Mouse (Mus musculus): ENCODE data around the gene Pigh. TPM values are rescaled to one million over a fixed set of nuclear protein-coding genes. Genes with fewer than 3 reads are reported as not detected.

The Pigh gene
- polyA plus RNA-seq, 1 experiment from 2014 or later = 37.4 TPM

- H3K27ac ChIP-seq (ENCODE audit: low read length) = no peak overlapping the region
- H3K4me2 ChIP-seq (replicated peaks; ENCODE audit: low read depth, low read length) = no peak overlapping the region
- H3K9me3 ChIP-seq (ENCODE audit: control insufficient read depth, low read depth, low read length) = no peaks in the 10 kb centered on the region
- no peak overlapping the region for H3K9ac ChIP-seq (replicated peaks; ENCODE audit: low read depth, low read length)
- 32% methylated on average over 3 of the region's 3 CpGs for WGBS
- no peaks in the 10 kb centered on the region for H3K36me3 ChIP-seq (ENCODE audit: control insufficient read depth, insufficient read depth, low read length)
- ATAC-seq (ENCODE audit: insufficient number of reproducible peaks, insufficient read depth, low FRiP score, low read depth) = no peak
- no peaks in the 10 kb centered on the region for H3K27me3 ChIP-seq (ENCODE audit: control insufficient read depth, insufficient read depth, low read length)
- no peaks in the 10 kb centered on the region for H3K4me1 ChIP-seq (ENCODE audit: control insufficient read depth, insufficient read depth, low read length)
- H3K4me3 ChIP-seq (ENCODE audit: low read depth, low read length) = no peak overlapping the region
Observed at GRCm38 (mm10) chr12:79122820-79123219, 33.4 kb upstream of the Pigh start.

DNA sequence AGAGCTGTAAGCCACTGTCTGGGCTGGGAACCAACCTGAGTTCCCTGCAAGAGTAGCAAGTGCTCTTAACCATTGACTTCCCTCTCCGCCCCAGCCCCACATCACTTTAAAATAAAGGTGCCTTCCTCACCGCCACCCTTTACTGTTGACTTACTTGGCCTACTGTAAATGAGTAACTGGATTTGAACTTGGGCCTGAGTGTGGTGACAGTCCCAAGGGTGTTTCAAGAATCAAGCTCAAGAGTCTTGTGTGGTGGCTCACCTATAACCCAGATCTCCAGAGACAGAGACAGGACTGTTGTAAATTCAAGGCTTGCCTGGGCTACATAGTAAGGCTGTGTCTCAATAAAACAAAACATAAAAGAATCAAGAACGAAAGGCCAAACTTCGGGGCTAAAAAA is 29.5 kb upstream of the Pigh start:
- Histone ChIP-seq H3K27me3 (ENCODE audit: control insufficient read depth, insufficient read depth, low read length) (no peaks in the 10 kb centered on the region), H3K9ac (replicated peaks; ENCODE audit: low read depth, low read length) (no peak overlapping the region), H3K4me3 (ENCODE audit: low read depth, low read length) (no peak overlapping the region), H3K4me2 (replicated peaks; ENCODE audit: low read depth, low read length) (no peak overlapping the region), H3K27ac (ENCODE audit: low read length) (no peak overlapping the region), H3K9me3 (ENCODE audit: control insufficient read depth, low read depth, low read length) (no peaks in the 10 kb centered on the region), H3K4me1 (ENCODE audit: control insufficient read depth, insufficient read depth, low read length) (no peaks in the 10 kb centered on the region), H3K36me3 (ENCODE audit: control insufficient read depth, insufficient read depth, low read length) (no peaks in the 10 kb centered on the region)
- no peak for ATAC-seq (ENCODE audit: insufficient number of reproducible peaks, insufficient read depth, low FRiP score, low read depth)
- WGBS = 85% methylated on average over 4 of the region's 4 CpGs

GRCm38 (mm10) chr12:79105312-79105711 is 15.9 kb upstream of the Pigh start:
- no peak overlapping the region for H3K4me3 ChIP-seq (ENCODE audit: low read depth, low read length)
- no peak for ATAC-seq (ENCODE audit: insufficient number of reproducible peaks, insufficient read depth, low FRiP score, low read depth)
- no peaks in the 10 kb centered on the region for H3K4me1 ChIP-seq (ENCODE audit: control insufficient read depth, insufficient read depth, low read length)
- no peak overlapping the region for H3K4me2 ChIP-seq (replicated peaks; ENCODE audit: low read depth, low read length)
- no peak overlapping the region for H3K27ac ChIP-seq (ENCODE audit: low read length)
- H3K9me3 ChIP-seq (ENCODE audit: control insufficient read depth, low read depth, low read length) = no peaks in the 10 kb centered on the region
- 68% methylated on average over 5 of the region's 5 CpGs for WGBS
- no peaks in the 10 kb centered on the region for H3K27me3 ChIP-seq (ENCODE audit: control insufficient read depth, insufficient read depth, low read length)
- H3K9ac ChIP-seq (replicated peaks; ENCODE audit: low read depth, low read length) = no peak overlapping the region
- H3K36me3 ChIP-seq (ENCODE audit: control insufficient read depth, insufficient read depth, low read length) = no peaks in the 10 kb centered on the region

DNA sequence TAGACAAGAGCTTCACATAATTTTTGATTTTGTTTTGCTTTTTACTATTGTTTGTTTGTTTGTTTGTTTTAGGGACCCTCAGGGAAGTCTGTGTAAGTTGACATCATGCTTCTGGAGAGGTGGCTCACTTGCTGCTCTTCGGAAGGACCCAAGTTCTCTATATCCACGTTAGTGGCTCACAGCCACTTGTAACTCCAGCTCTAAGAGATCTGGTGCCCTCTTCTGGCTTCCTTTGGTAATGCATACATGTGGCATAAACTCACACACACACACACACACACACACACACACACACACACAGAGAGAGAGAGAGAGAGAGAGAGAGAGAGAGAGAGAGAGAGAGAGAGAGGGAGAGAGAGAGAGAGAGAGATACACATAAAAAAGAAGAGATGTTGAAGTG is 15.1 kb upstream of the Pigh start:
- ATAC-seq (ENCODE audit: insufficient number of reproducible peaks, insufficient read depth, low FRiP score, low read depth) = no peak
- Histone ChIP-seq H3K27me3 (ENCODE audit: control insufficient read depth, insufficient read depth, low read length) (no peaks in the 10 kb centered on the region), H3K9ac (replicated peaks; ENCODE audit: low read depth, low read length) (no peak overlapping the region), H3K27ac (ENCODE audit: low read length) (no peak overlapping the region), H3K9me3 (ENCODE audit: control insufficient read depth, low read depth, low read length) (no peaks in the 10 kb centered on the region), H3K36me3 (ENCODE audit: control insufficient read depth, insufficient read depth, low read length) (no peaks in the 10 kb centered on the region), H3K4me3 (ENCODE audit: low read depth, low read length) (no peak overlapping the region), H3K4me2 (replicated peaks; ENCODE audit: low read depth, low read length) (no peak overlapping the region), H3K4me1 (ENCODE audit: control insufficient read depth, insufficient read depth, low read length) (no peaks in the 10 kb centered on the region)
- WGBS = 57% methylated on average over 2 of the region's 2 CpGs

GRCm38 (mm10) chr12:79103773-79104172 is 14.3 kb upstream of the Pigh start:
- no peaks in the 10 kb centered on the region for H3K27me3 ChIP-seq (ENCODE audit: control insufficient read depth, insufficient read depth, low read length)

DNA sequence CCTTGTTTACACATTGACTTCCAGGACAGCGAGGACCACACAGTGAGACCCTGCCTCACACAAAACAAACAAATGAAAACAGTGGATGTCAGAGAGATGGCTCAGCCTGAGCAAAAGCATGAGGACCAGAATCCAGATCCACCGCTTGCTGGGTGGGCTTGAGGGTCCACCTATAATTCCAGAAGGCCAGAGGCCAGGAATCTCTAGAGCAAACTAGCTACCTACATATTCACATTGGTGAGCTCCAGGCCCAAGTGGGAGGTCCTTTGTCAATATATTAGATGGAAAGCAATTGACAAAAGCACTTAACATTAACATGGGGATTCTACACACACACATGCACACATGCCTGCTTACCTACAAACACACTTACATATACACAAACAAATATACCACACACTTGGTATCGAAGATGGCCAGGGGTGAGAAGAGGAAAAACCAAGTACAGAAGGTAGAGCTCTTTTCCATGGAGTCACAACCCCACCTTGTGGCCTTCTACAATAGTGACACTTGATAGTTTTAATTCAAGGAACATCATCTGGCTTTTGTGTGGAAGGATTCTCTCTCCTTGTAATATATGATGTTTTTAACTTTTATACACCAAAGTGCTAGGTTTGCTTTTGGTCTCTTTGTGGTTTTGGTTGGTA is 7.8 kb upstream of the Pigh start:
- no peaks in the 10 kb centered on the region for H3K4me1 ChIP-seq (ENCODE audit: control insufficient read depth, insufficient read depth, low read length)
- no peak for ATAC-seq (ENCODE audit: insufficient number of reproducible peaks, insufficient read depth, low FRiP score, low read depth)
- no peak overlapping the region for H3K27ac ChIP-seq (ENCODE audit: low read length)
- H3K9me3 ChIP-seq (ENCODE audit: control insufficient read depth, low read depth, low read length) = no peaks in the 10 kb centered on the region
- WGBS = 47% methylated on average over 3 of the region's 3 CpGs
- no peaks in the 10 kb centered on the region for H3K27me3 ChIP-seq (ENCODE audit: control insufficient read depth, insufficient read depth, low read length)
- H3K4me2 ChIP-seq (replicated peaks; ENCODE audit: low read depth, low read length) = no peak overlapping the region
- H3K36me3 ChIP-seq (ENCODE audit: control insufficient read depth, insufficient read depth, low read length) = no peaks in the 10 kb centered on the region
- no peak overlapping the region for H3K9ac ChIP-seq (replicated peaks; ENCODE audit: low read depth, low read length)
- no peak overlapping the region for H3K4me3 ChIP-seq (ENCODE audit: low read depth, low read length)

More at GRCm38 (mm10) chr12:79103773-79104172, 14.3 kb upstream of the Pigh start:
- Histone ChIP-seq H3K4me2 (replicated peaks; ENCODE audit: low read depth, low read length) (no peak overlapping the region), H3K9me3 (ENCODE audit: control insufficient read depth, low read depth, low read length) (no peaks in the 10 kb centered on the region), H3K4me1 (ENCODE audit: control insufficient read depth, insufficient read depth, low read length) (no peaks in the 10 kb centered on the region), H3K9ac (replicated peaks; ENCODE audit: low read depth, low read length) (no peak overlapping the region), H3K27ac (ENCODE audit: low read length) (no peak overlapping the region), H3K36me3 (ENCODE audit: control insufficient read depth, insufficient read depth, low read length) (no peaks in the 10 kb centered on the region), H3K4me3 (ENCODE audit: low read depth, low read length) (no peak overlapping the region)
- ATAC-seq (ENCODE audit: insufficient number of reproducible peaks, insufficient read depth, low FRiP score, low read depth) = no peak
- WGBS = 72% methylated on average over 3 of the region's 3 CpGs

DNA sequence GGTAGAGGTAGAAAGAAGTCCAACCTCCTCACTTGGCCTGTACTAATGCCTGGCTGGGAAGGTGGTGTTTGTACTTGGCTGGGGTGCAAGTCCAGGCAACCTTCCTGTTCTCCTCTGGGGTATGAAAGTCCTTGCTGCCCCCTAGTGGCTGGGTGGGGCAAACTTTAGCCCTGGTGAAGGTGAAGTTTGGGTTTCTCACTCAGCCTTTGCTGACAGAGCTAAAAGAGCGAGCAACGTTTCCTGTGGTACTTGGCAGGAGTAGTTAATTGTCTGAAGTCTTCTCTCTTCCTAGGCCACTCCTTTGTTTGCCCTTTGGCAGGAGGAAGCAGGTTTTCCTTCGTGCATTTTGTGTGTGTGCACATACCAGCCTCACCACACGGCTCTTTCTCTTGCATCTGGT is 3.1 kb upstream of the Pigh start:
- Histone ChIP-seq H3K4me1 (ENCODE audit: control insufficient read depth, insufficient read depth, low read length) (no peaks in the 10 kb centered on the region), H3K9me3 (ENCODE audit: control insufficient read depth, low read depth, low read length) (no peaks in the 10 kb centered on the region), H3K36me3 (ENCODE audit: control insufficient read depth, insufficient read depth, low read length) (no peaks in the 10 kb centered on the region), H3K4me3 (ENCODE audit: low read depth, low read length) (no peak overlapping the region), H3K9ac (replicated peaks; ENCODE audit: low read depth, low read length) (no peak overlapping the region), H3K27ac (ENCODE audit: low read length) (no peak overlapping the region), H3K27me3 (ENCODE audit: control insufficient read depth, insufficient read depth, low read length) (no peaks in the 10 kb centered on the region), H3K4me2 (replicated peaks; ENCODE audit: low read depth, low read length) (no peak overlapping the region)
- WGBS = 31% methylated on average over 4 of the region's 4 CpGs
- no peak for ATAC-seq (ENCODE audit: insufficient number of reproducible peaks, insufficient read depth, low FRiP score, low read depth)

DNA sequence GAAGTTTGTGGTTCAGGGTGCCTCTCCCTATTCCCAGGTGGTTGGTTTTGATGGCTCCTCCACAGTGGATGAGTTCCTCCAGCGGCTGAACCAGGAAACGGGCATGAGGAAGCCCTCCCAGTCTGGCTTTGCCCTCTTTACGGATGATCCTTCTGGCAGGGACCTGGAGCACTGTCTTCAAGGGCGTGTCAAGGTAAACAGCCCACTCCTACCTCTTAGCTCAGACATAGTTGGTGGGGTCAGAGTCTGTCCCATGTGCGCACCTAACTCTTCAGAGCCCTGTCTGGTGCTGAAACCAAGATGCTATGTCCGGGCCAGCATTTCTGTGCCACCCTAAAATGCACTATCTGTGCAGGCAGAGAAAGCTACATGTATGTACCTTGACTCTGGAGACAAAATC is 16.1 kb downstream of the Pigh start:
- H3K4me3 ChIP-seq (ENCODE audit: low read depth, low read length) = no peak overlapping the region
- no peaks in the 10 kb centered on the region for H3K9me3 ChIP-seq (ENCODE audit: control insufficient read depth, low read depth, low read length)
- H3K27ac ChIP-seq (ENCODE audit: low read length) = no peak overlapping the region
- no peaks in the 10 kb centered on the region for H3K4me1 ChIP-seq (ENCODE audit: control insufficient read depth, insufficient read depth, low read length)
- 82% methylated on average over 6 of the region's 6 CpGs for WGBS
- no peak for ATAC-seq (ENCODE audit: insufficient number of reproducible peaks, insufficient read depth, low FRiP score, low read depth)
- H3K9ac ChIP-seq (replicated peaks; ENCODE audit: low read depth, low read length) = no peak overlapping the region
- H3K4me2 ChIP-seq (replicated peaks; ENCODE audit: low read depth, low read length) = no peak overlapping the region
- peaks cover 33% of the 10 kb centered on the region for H3K36me3 ChIP-seq (ENCODE audit: control insufficient read depth, insufficient read depth, low read length)
- H3K27me3 ChIP-seq (ENCODE audit: control insufficient read depth, insufficient read depth, low read length) = no peaks in the 10 kb centered on the region

DNA sequence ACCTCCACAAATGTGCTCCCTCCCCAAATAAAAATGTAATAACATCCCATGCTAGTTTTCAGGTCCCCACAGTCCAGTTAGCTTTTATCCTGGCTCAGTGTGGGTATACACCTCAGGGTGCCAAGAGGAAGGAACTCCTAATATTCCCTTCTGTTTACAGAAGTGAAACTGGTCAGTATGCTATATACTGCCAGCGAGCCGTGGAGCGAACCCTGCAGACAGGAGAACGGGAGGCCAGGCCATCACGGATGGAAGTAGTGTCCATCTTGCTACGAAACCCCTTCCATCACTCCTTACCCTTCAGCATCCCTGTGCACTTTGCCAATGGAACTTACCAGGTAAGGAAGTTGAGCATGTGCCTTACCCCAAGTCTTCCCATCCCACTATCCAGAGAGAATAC is 16.9 kb downstream of the Pigh start:
- Histone ChIP-seq H3K9ac (replicated peaks; ENCODE audit: low read depth, low read length) (no peak overlapping the region), H3K4me2 (replicated peaks; ENCODE audit: low read depth, low read length) (no peak overlapping the region), H3K27me3 (ENCODE audit: control insufficient read depth, insufficient read depth, low read length) (no peaks in the 10 kb centered on the region), H3K27ac (ENCODE audit: low read length) (no peak overlapping the region), H3K4me3 (ENCODE audit: low read depth, low read length) (no peak overlapping the region), H3K4me1 (ENCODE audit: control insufficient read depth, insufficient read depth, low read length) (no peaks in the 10 kb centered on the region), H3K9me3 (ENCODE audit: control insufficient read depth, low read depth, low read length) (no peaks in the 10 kb centered on the region), H3K36me3 (ENCODE audit: control insufficient read depth, insufficient read depth, low read length) (peaks cover 25% of the 10 kb centered on the region)
- WGBS = 88% methylated on average over 6 of the region's 6 CpGs
- no peak for ATAC-seq (ENCODE audit: insufficient number of reproducible peaks, insufficient read depth, low FRiP score, low read depth)
